Mouse (Mus musculus): ENCODE measurements around the gene Chst13.

The Chst13 gene

GRCm38 (mm10) chr6:90320429-90320828 is 4.6 kb downstream of the Chst13 start:
- no peak for DNase-seq (ENCODE audit: inconsistent age in 2 of 2, low spot score in 1 of 2)

GRCm38 (mm10) chr6:90319475-90320191 is 5.4 kb downstream of the Chst13 start:
- DNase-seq (ENCODE audit: inconsistent age in 2 of 2, low spot score in 1 of 2) = no peak

- DNase-seq (ENCODE audit: inconsistent age in 2 of 2, low spot score in 1 of 2) = no peak
These were observed 6.0 kb downstream of the Chst13 start for GRCm38 (mm10) chr6:90319019-90319418.

- DNase-seq (ENCODE audit: inconsistent age in 2 of 2, low spot score in 1 of 2) = no peak
These were observed 7.3 kb downstream of the Chst13 start for GRCm38 (mm10) chr6:90317510-90318258.

GRCm38 (mm10) chr6:90315961-90316360 is 9.0 kb downstream of the Chst13 start:
- DNase-seq (ENCODE audit: inconsistent age in 2 of 2, low spot score in 1 of 2) = no peak

- no peak for DNase-seq (ENCODE audit: inconsistent age in 2 of 2, low spot score in 1 of 2)
These were observed 15.9 kb downstream of the Chst13 start for GRCm38 (mm10) chr6:90308839-90309778.

GRCm38 (mm10) chr6:90306315-90306975 is 18.5 kb downstream of the Chst13 start:
- no peak for DNase-seq (ENCODE audit: inconsistent age in 2 of 2, low spot score in 1 of 2)

- no peak for DNase-seq (ENCODE audit: inconsistent age in 2 of 2, low spot score in 1 of 2)
These were observed 24.1 kb downstream of the Chst13 start, which contains the start of gene BC048671 for GRCm38 (mm10) chr6:90300919-90301318. Gene BC048671 (plus strand): TSS chr6:90301219.

GRCm38 (mm10) chr6:90288265-90288664 is 36.7 kb downstream of the Chst13 start:
- DNase-seq (ENCODE audit: inconsistent age in 2 of 2, low spot score in 1 of 2) = peak in 1 of 2 experiments; percentile 66

Data from adrenal gland, adult (tissue).